Mouse (Mus musculus) kidney, adult 2 months (tissue): Measurements from ENCODE around the gene Ccn1. TPM values are rescaled to one million over a fixed set of nuclear protein-coding genes. Genes with fewer than 3 reads are reported as not detected.

ENCODE experiments used
- DNase-seq: peaks from one replicate; pipeline ENCODE4 v3.0.0; 2021
- H3K27ac ChIP-seq: fragments of 200-500 bp; 2 replicates; pipeline ENCODE4 v1.5.1; 2012; ENCODE audit warnings: low read depth, low read length, control low read depth, inconsistent platforms; ENCODE audit not compliant: insufficient read depth
- H3K27me3 ChIP-seq: fragments of 200-500 bp; replicated peaks from 2 replicates; pipeline ENCODE4 v1.6.1; 2012; ENCODE audit warnings: mild to moderate bottlenecking, moderate library complexity, low read length, inconsistent platforms; ENCODE audit not compliant: control insufficient read depth, insufficient read depth
- H3K36me3 ChIP-seq: fragments of 200-500 bp; 2 replicates; pipeline ENCODE4 v1.6.1; 2012; ENCODE audit warnings: mild to moderate bottlenecking, moderate library complexity, low read length, inconsistent platforms; ENCODE audit not compliant: control insufficient read depth, insufficient read depth
- H3K4me1 ChIP-seq: fragments of 200-500 bp; 2 replicates; pipeline ENCODE4 v1.6.1; 2011; ENCODE audit warnings: low read length; ENCODE audit not compliant: control insufficient read depth, insufficient read depth
- H3K4me3 ChIP-seq: fragments of 200-500 bp; 2 replicates; pipeline ENCODE4 v1.5.1; 2011; ENCODE audit warnings: mild to moderate bottlenecking, low read depth, low read length, control low read depth; ENCODE audit not compliant: insufficient read depth
- CTCF ChIP-seq: fragments of 200-500 bp; conservative IDR thresholded peaks from 2 replicates; pipeline ENCODE4 v1.5.1; 2011; ENCODE audit warnings: low read depth, mild to moderate bottlenecking, control low read depth, low read length, moderate library complexity, mixed read lengths; ENCODE audit not compliant: insufficient read depth, insufficient read length
- POLR2A ChIP-seq: fragments of 200-500 bp; IDR thresholded peaks from one replicate; pipeline ENCODE4 v1.6.1; 2011; ENCODE audit warnings: low read depth, low read length, control low read depth
- WGBS: fragments of 180-500 bp; shearing (Covaris S2); methylation state at CpG from one replicate; pipeline ENCODE4 v1.1.7; 2018; 5-methylcytosine and 5-hydroxymethylcytosine counted together
- polyA plus RNA-seq: library from polyadenylated mRNA; depleted of rRNA; stranded (reverse); fragments of >200 nt; gene quantifications from 2 replicates; pipeline ENCODE4 v1.2.3, GENCODE M21; 2012

Ccn1 gene
- polyA plus RNA-seq, 1 experiment = 14.2 TPM

DNA sequence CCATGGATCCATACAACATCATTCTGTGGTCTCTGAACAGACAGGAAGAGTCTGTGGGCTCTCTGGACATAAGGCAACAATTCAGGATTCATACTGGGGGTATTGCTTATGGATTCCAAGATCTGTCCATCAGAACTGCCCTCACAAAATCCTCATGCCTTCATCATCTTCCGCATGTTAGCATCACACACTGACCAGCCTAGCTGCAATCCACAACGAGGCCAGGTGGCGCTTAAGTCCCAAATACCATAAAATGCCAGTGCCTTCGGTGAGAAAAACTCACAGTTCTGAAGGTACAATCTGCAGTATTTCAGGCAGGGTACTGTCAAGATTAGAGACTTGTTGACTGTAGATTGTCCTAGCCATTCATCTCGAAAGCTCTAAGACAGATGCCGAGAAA, 4.3 kb downstream of the Ccn1 start:
- Histone ChIP-seq H3K4me1 (peaks cover 7% of the 10 kb centered on the region; the same call in 1 of the 2 replicates), H3K27ac (no peak overlapping the region), H3K4me3 (no peak overlapping the region), H3K27me3 (no peaks in the 10 kb centered on the region), H3K36me3 (no peaks in the 10 kb centered on the region)
- TF ChIP-seq CTCF (no peak), POLR2A (no peak)
- DNase-seq = no peak
- 86% methylated on average over 6 of the region's 6 CpGs for WGBS

DNA sequence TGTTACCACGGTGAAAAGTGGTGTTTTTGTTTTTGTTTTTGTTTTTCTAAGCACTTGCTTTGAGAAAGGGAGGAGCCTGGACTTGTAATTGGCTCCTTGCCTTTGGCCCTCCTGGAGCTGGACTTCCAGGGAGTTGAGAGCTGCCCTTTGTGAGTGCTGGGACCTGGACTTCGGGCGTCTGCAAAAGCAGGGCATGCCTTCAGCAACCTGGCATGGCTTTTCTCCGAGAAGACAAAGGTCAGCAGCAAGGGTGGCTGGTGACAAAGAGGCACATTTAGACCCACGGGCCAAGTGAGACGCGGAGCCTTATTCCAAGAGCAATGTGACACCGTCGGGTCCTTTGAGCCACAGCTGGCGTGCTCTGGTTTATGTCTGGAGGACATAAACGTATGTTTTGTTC, 6.9 kb downstream of the Ccn1 start:
- Histone ChIP-seq H3K27me3 (no peaks in the 10 kb centered on the region), H3K27ac (no peak overlapping the region), H3K4me3 (no peak overlapping the region), H3K4me1 (no peaks in the 10 kb centered on the region), H3K36me3 (no peaks in the 10 kb centered on the region)
- no peak for TF ChIP-seq CTCF
- no peak for TF ChIP-seq POLR2A
- WGBS = 46% methylated on average over 11 of the region's 11 CpGs
- DNase-seq = peak; percentile 78

- 58% methylated on average over 3 of the region's 3 CpGs for WGBS
- H3K27me3 ChIP-seq = no peaks in the 10 kb centered on the region
- no peak overlapping the region for H3K27ac ChIP-seq
- H3K4me1 ChIP-seq = no peaks in the 10 kb centered on the region
- DNase-seq = no peak
- H3K4me3 ChIP-seq = no peak overlapping the region
- no peaks in the 10 kb centered on the region for H3K36me3 ChIP-seq
- TF ChIP-seq CTCF (no peak), POLR2A (no peak)
These were observed 7.9 kb downstream of the Ccn1 start for GRCm38 (mm10) chr3:145641878-145642277.

DNA sequence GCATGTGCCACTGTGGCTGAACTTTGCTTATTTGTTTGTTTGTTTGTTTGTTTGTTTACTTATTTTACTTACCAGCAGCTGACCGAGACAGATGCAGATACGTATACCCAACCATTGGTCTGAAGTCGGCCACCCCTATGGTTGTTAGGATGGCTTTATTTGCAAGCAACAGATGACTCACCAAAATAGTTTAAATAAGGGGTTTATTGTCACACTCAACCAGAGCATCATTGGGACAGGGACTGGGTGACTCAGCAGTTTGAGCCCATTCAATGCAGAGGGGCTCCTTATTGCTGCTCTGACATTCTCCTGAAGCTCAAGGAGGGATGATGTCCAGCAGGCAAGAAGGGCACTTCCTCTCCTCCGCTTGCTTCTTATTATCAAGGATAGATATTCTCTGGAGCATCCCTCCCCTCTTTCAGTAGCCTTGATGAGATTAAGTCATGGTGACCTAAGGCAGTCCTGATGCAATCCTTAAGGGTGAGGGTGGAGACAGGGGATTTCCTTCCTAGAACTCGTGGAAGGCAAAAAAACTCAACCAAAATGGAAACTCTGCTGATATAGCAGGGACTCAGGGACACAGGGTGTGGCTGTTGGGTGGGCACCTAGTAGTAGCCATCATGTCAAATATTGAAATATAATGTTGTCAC, 8.6 kb downstream of the Ccn1 start:
- no peak for DNase-seq
- no peak overlapping the region for H3K27ac ChIP-seq
- H3K4me3 ChIP-seq = no peak overlapping the region
- H3K36me3 ChIP-seq = no peaks in the 10 kb centered on the region
- no peaks in the 10 kb centered on the region for H3K27me3 ChIP-seq
- 85% methylated on average over 5 of the region's 5 CpGs for WGBS
- H3K4me1 ChIP-seq = no peaks in the 10 kb centered on the region
- TF ChIP-seq POLR2A (no peak), CTCF (no peak)

DNA sequence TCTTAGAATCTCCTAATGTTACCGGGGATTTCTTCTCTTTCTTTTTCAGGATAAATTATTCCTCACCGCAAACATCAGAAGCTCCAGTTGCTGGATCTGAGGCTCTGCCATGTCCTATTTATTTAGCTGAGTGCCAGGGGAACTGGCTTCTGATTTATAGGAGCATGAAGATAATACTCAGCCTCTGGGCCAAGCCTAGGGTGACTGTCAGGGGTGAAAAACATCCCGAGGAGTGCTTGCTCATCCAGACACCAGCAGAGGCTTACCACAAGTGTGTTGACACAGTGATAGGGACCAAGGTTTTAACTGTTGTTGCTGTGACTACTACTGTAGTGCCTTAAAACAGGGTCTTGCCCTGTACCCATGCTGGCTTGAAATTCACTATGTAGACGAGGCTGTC, 9.2 kb downstream of the Ccn1 start:
- Histone ChIP-seq H3K4me3 (no peak overlapping the region), H3K27me3 (no peaks in the 10 kb centered on the region), H3K27ac (no peak overlapping the region), H3K4me1 (no peaks in the 10 kb centered on the region), H3K36me3 (no peaks in the 10 kb centered on the region)
- DNase-seq = no peak
- 76% methylated on average over 4 of the region's 4 CpGs for WGBS
- TF ChIP-seq CTCF (no peak), POLR2A (no peak)

DNA sequence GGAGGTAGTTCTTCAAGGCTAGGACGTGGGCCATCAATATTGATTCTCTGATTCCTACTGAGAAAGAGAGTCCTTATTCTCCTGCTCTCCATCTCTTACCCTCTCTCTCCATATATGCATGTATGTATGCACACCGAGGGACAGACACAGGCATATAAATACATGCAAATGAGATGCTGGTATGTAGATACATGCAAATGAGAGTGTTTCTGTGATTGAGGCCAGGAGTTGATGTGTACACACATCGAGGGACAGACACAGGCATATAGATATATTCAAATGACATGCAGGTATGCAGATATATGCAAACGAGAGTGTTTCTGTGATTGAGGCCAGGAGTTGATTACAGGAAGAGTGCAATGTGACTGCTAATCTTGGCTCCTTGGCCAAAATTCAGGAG, 9.6 kb downstream of the Ccn1 start:
- WGBS = 87% methylated on average over 4 of the region's 4 CpGs

GRCm38 (mm10) chr3:145634002-145634710, 15.6 kb downstream of the Ccn1 start:
- peak overlapping the region; percentile 62; the same call in 1 of the 2 replicates for H3K27ac ChIP-seq
- TF ChIP-seq POLR2A (no peak), CTCF (no peak; the same call in 1 of the 2 replicates)
- H3K36me3 ChIP-seq = no peaks in the 10 kb centered on the region
- peak; percentile 90 for DNase-seq
- no peak overlapping the region for H3K4me3 ChIP-seq
- 41% methylated on average over 14 of the region's 14 CpGs for WGBS
- H3K27me3 ChIP-seq = no peaks in the 10 kb centered on the region
- H3K4me1 ChIP-seq = peaks cover 22% of the 10 kb centered on the region

More for the DNA sequence above, 9.6 kb downstream of the Ccn1 start:
- TF ChIP-seq POLR2A (no peak), CTCF (no peak)
- H3K4me3 ChIP-seq = no peak overlapping the region
- H3K4me1 ChIP-seq = no peaks in the 10 kb centered on the region
- H3K27ac ChIP-seq = no peak overlapping the region
- no peaks in the 10 kb centered on the region for H3K36me3 ChIP-seq
- DNase-seq = no peak
- no peaks in the 10 kb centered on the region for H3K27me3 ChIP-seq
